Mouse (Mus musculus) midbrain, embryonic 11.5 days (tissue): Measurements from ENCODE around the gene Gm30083. TPM values are rescaled to one million over a fixed set of nuclear protein-coding genes. Genes with fewer than 3 reads are reported as not detected.

Experiments
- ATAC-seq: fragments of 200-750 bp; cut with Nextera tagmentation; 2 replicates; pipeline ENCODE4 v1.8.0; 2017; ENCODE audit warnings: moderate TSS enrichment, moderate library complexity; ENCODE audit not compliant: low FRiP score
- DNase-seq: peaks from one replicate; pipeline ENCODE4 v3.0.0; 2015; ENCODE audit warnings: low spot score; ENCODE audit errors: missing footprints
- H3K27ac ChIP-seq: fragments of 300-500 bp; sonication (generic); 2 replicates; pipeline ENCODE4 v1.5.1; 2014; ENCODE audit warnings: low read depth, low read length
- H3K27me3 ChIP-seq: fragments of 300-500 bp; sonication (generic); 2 replicates; pipeline ENCODE4 v1.6.1; 2014; ENCODE audit warnings: mild to moderate bottlenecking, low read length, moderate library complexity, mixed read lengths; ENCODE audit not compliant: control insufficient read depth, insufficient read depth
- H3K36me3 ChIP-seq: fragments of 300-500 bp; sonication (generic); 2 replicates; pipeline ENCODE4 v1.6.1; 2014; ENCODE audit warnings: mild to moderate bottlenecking, low read length, moderate library complexity, mixed read lengths; ENCODE audit not compliant: control insufficient read depth, insufficient read depth
- H3K4me1 ChIP-seq: fragments of 300-500 bp; sonication (generic); 2 replicates; pipeline ENCODE4 v1.6.1; 2014; ENCODE audit warnings: low read length; ENCODE audit not compliant: control insufficient read depth, insufficient read depth
- H3K4me2 ChIP-seq: fragments of 300-500 bp; sonication (generic); 2 replicates; pipeline ENCODE4 v1.6.1; 2014; ENCODE audit warnings: mild to moderate bottlenecking, moderate library complexity
- H3K4me3 ChIP-seq: fragments of 300-500 bp; sonication (generic); 2 replicates; pipeline ENCODE4 v1.5.1; 2014; ENCODE audit warnings: low read depth, low read length
- H3K9ac ChIP-seq: fragments of 300-500 bp; sonication (generic); 2 replicates; pipeline ENCODE4 v1.6.1; 2014; ENCODE audit warnings: low read length
- H3K9me3 ChIP-seq: fragments of 300-500 bp; sonication (generic); 2 replicates; pipeline ENCODE4 v1.6.1; 2016; ENCODE audit warnings: low read length; ENCODE audit not compliant: control insufficient read depth
- WGBS: fragments of 180-500 bp; shearing (Covaris S2); extraction: QIAGEN DNeasy Blood & Tissue Kit; methylation state at CpG from one replicate; pipeline ENCODE4 v1.1.7; 2014; 5-methylcytosine and 5-hydroxymethylcytosine counted together
- polyA plus RNA-seq: library from polyadenylated mRNA; unstranded; fragments of >200 nt; fragmentation: Nextera tagmentation; extraction: Ambion mirVana; gene quantifications from 2 replicates; pipeline ENCODE4 v1.2.1, GENCODE M21; 2014

Gene Gm30083
- polyA plus RNA-seq, 1 experiment from 2014 or later, result not detected

DNA sequence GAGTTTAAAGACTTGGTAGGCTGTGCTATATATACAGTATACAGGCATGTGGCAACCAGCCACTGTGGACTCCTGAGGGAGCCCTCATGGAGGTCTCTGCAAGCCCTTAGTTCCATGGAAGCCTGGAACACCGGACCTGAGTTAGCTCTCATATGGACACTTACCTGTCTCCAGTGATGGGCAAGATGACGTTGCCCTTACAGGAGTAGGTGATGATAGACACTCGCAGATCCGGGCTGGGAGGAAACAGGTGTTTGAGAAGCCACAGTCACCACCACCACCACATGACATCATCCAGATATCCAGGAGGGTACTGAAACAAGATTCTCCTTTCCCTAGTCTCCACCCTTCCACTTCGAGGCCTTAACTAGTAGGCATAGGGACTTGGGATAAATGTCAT lies 12.6 kb downstream of the Gm30083 start:
- DNase-seq (no peak), ATAC-seq (no peak)
- Histone ChIP-seq H3K4me3 (no peak overlapping the region), H3K4me2 (no peak overlapping the region), H3K27me3 (no peaks in the 10 kb centered on the region), H3K36me3 (no peaks in the 10 kb centered on the region), H3K4me1 (no peaks in the 10 kb centered on the region), H3K27ac (no peak overlapping the region), H3K9ac (no peak overlapping the region), H3K9me3 (no peaks in the 10 kb centered on the region)
- WGBS, result 85% methylated on average over 5 of the region's 5 CpGs

DNA sequence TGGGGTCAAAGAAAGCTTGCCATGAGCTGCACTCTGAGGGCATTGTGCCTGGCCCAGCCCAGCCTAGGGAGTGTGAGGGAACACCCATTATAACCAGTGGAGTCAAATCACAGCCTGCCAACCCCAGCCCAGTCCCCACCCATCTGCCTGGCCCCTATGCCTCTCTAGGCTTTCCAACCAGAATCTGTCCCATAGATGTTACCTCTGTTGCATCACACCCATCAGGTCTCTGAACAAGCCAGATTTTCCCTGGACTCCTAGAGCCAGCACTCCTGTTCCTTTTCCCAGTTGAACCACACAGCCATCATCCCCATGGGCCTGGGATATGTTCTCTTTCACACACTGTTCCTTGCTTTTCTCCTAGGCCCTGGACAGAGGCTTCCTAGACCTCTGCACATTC lies 13.5 kb downstream of the Gm30083 start:
- H3K27me3 ChIP-seq, result no peaks in the 10 kb centered on the region
- no peak overlapping the region for H3K4me3 ChIP-seq
- H3K36me3 ChIP-seq, result no peaks in the 10 kb centered on the region
- H3K27ac ChIP-seq, result no peak overlapping the region
- no peak overlapping the region for H3K4me2 ChIP-seq
- no peak for ATAC-seq
- H3K9me3 ChIP-seq, result no peaks in the 10 kb centered on the region
- DNase-seq, result no peak
- H3K9ac ChIP-seq, result no peak overlapping the region
- H3K4me1 ChIP-seq, result no peaks in the 10 kb centered on the region

DNA sequence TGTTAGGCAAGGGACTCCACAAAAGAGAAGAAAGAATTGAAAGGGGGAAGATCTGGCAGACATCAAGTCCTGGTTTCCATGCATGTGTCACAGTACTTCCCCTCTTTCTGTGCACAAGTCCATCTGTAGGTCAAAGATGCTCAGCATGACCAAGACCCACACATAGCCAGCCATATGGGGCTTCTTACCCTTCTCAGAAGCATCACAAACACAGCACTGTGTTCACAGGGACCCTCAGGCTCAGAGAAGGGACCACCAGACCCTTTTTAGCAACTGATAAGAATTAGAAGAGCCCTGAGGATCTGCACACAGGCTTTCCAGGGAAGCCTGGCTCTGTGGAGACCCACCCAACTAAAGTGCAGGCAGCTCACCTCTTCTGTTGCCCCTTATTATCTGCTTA lies 14.9 kb downstream of the Gm30083 start:
- H3K27me3 ChIP-seq, result no peaks in the 10 kb centered on the region
- H3K27ac ChIP-seq, result no peak overlapping the region
- no peaks in the 10 kb centered on the region for H3K36me3 ChIP-seq
- no peaks in the 10 kb centered on the region for H3K4me1 ChIP-seq
- no peak overlapping the region for H3K9ac ChIP-seq
- no peak for DNase-seq
- H3K9me3 ChIP-seq, result no peaks in the 10 kb centered on the region
- no peak overlapping the region for H3K4me2 ChIP-seq
- no peak for ATAC-seq
- no peak overlapping the region for H3K4me3 ChIP-seq

DNA sequence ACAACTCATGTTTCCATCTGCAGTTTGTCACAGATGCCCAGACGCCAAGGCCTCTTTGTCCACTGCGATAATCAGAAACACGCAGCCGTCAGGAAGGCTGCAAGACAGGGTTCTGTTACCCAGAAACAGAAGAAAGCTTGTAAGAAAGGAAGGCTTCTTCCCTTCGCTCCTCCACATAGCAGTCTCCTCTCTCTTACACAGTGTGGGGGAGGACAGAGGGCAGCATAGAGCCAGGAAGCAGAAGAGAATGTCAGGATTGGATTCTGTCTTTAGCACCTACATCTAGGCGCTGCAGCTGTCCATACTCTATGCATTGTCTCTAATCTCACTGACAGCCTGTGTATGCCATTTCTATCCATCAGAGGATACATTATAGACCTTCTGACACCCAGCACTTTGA lies 17.6 kb downstream of the Gm30083 start:
- no peak for DNase-seq
- WGBS, result 76% methylated on average over 6 of the region's 6 CpGs

DNA sequence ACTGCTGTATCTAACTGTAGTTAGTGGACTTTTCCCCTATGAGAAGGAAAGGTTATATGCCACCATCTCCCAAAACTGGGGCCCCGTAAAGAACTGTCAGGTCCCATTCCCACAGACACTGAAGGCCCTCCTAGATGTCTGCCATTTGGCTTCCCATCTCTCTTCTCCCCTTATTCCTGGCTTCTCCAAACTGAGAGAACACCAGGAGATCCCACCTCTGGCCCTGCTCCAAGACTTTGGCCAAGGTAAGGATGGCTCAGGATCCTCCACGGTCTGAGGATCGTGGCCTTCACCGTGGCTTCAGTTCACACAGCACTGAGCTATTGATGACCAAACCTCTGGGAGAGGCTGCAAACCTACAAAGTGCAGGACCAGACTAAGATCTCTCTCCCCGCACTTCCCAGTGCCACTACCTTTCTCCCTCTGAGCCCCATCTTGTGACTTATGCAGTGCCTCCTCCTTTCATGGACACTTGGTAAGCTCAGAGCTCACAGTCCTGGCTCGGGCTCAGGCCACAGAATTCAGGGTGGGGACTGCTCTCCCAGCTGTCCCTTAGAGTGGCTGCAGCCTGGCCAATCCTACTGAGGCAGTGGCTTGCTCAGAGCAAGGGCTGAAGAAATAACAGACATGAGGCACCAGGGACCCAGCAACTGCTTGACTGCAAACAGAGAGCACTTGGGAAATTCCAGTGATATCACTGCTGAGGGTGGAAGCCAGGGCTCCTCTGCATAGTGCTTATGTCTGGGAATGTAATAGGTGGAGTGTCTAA lies 21.3 kb downstream of the Gm30083 start:
- H3K9ac ChIP-seq, result no peak overlapping the region
- no peak for ATAC-seq
- no peaks in the 10 kb centered on the region for H3K4me1 ChIP-seq
- no peak overlapping the region for H3K27ac ChIP-seq
- WGBS, result 88% methylated on average over 6 of the region's 6 CpGs
- no peak overlapping the region for H3K4me2 ChIP-seq
- no peak overlapping the region for H3K4me3 ChIP-seq
- no peak for DNase-seq
- H3K9me3 ChIP-seq, result no peaks in the 10 kb centered on the region
- no peaks in the 10 kb centered on the region for H3K27me3 ChIP-seq
- no peaks in the 10 kb centered on the region for H3K36me3 ChIP-seq

More for the DNA sequence above, 17.6 kb downstream of the Gm30083 start:
- Histone ChIP-seq H3K4me2 (no peak overlapping the region), H3K27ac (no peak overlapping the region), H3K9ac (no peak overlapping the region), H3K4me1 (no peaks in the 10 kb centered on the region), H3K27me3 (no peaks in the 10 kb centered on the region), H3K9me3 (no peaks in the 10 kb centered on the region), H3K36me3 (no peaks in the 10 kb centered on the region), H3K4me3 (no peak overlapping the region)
- ATAC-seq, result no peak

DNA sequence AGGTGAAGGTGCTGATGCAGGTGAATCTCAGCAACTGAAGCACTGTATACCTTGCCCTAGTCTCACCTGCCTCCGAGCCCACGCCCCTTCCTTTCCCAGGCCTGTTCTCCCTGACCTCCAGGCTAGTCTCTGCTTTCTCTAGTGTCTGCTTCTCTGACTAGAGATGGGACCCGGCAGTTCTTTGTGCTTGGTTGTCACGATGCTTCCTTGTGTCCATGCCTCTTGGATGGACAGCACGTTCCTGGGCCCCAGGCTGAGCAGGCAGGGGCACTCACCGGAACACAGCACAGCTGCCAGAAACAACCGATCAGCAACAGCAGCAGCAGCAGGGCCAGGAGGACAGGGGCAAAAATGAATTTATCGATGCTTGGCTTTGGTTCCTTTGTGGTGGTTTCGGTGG lies 21.9 kb downstream of the Gm30083 start:
- WGBS, result 94% methylated on average over 9 of the region's 9 CpGs
- Histone ChIP-seq H3K4me3 (no peak overlapping the region), H3K27ac (no peak overlapping the region), H3K9me3 (no peaks in the 10 kb centered on the region), H3K27me3 (no peaks in the 10 kb centered on the region), H3K9ac (no peak overlapping the region), H3K4me1 (no peaks in the 10 kb centered on the region), H3K4me2 (no peak overlapping the region), H3K36me3 (no peaks in the 10 kb centered on the region)
- DNase-seq, result no peak
- no peak for ATAC-seq

DNA sequence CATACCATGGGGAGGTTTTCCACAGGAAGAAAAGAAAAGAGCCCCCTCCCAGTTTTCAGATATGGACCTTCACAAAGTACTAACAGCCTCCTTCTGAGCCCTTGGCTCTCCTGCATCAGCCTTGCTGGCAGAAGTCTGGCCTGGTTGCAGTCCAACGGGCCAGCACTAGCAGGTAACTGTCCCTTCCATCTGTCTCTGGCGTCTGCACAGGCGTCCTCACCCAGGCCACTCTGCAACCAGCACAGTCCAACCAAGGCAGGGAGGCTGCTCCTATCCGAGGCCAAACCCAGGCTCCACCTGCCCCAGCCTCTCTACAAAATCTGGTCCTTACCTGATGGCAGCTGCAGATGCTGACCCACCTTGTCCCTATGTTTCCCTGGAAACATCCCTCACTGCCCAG lies 23.0 kb downstream of the Gm30083 start:
- Histone ChIP-seq H3K4me3 (no peak overlapping the region), H3K9ac (no peak overlapping the region), H3K9me3 (no peaks in the 10 kb centered on the region), H3K27ac (no peak overlapping the region), H3K4me1 (no peaks in the 10 kb centered on the region), H3K36me3 (no peaks in the 10 kb centered on the region), H3K27me3 (no peaks in the 10 kb centered on the region), H3K4me2 (no peak overlapping the region)
- DNase-seq (no peak), ATAC-seq (no peak)
- 80% methylated on average over 4 of the region's 4 CpGs for WGBS

DNA sequence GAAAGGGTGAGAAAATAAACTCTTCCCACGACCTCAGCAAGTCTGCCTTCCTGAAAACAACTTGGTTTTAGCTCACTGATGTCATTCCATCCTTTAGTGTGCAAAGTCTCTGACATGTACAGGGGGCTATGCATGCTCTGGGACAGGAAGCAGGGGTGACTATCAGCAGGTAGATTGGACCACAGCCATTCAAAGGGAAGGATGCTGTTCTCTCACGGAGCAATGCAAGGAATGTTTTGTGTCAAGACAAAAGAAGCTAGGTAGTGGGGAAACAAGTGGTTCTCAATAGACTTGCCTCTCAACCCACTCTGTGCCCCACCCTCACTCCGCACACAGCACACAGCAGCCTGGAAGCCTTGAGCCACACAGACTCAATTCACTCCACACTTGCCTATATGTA lies 25.8 kb downstream of the Gm30083 start:
- no peaks in the 10 kb centered on the region for H3K9me3 ChIP-seq
- no peaks in the 10 kb centered on the region for H3K27me3 ChIP-seq
- DNase-seq (no peak), ATAC-seq (no peak)
- 63% methylated on average over 3 of the region's 3 CpGs for WGBS
- no peaks in the 10 kb centered on the region for H3K36me3 ChIP-seq
- H3K4me1 ChIP-seq, result no peaks in the 10 kb centered on the region
- H3K9ac ChIP-seq, result no peak overlapping the region
- no peak overlapping the region for H3K4me2 ChIP-seq
- no peak overlapping the region for H3K27ac ChIP-seq
- no peak overlapping the region for H3K4me3 ChIP-seq

DNA sequence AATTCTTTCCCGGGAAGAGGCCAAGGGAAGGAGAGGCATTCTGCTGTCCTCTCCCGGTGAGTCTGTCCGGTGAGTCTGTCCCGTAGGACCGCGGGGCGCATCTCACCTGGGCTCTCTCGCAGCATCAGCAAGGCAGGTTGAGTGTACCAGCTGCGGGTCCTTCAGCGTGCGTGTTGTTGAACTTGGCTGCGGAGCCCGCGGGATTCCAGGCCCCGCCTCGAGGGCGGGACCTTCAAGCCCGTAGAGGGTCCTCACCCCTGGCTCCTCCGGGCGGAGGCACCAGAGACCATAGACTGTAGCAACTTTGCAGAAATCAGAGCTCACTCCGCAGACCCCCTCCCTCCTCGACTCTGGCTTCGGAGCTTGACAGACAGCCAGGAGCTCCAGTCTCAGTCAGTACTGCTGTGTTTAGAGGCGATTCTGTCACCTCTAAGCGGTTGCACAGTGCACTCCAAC lies 36.4 kb downstream of the Gm30083 start, which contains the start of gene Zfp488:
Zfp488 (minus strand) TSS at position 161 of the 456 bp plus-strand sequence.
- H3K36me3 ChIP-seq, result no peaks in the 10 kb centered on the region
- H3K27ac ChIP-seq, result no peak within 1 kb of the TSS
- H3K9ac ChIP-seq, result peak within 1 kb of the TSS; percentile 45; the same call in 1 of the 2 replicates
- peak within 1 kb of the TSS; percentile 73 for H3K4me2 ChIP-seq
- H3K4me3 ChIP-seq, result peak within 1 kb of the TSS; percentile 34
- H3K27me3 ChIP-seq, result peaks cover 2% of the 10 kb centered on the region; the same call in 1 of the 2 replicates
- no peaks in the 10 kb centered on the region for H3K9me3 ChIP-seq
- DNase-seq (peak; percentile 90), ATAC-seq (peak; percentile 64)
- H3K4me1 ChIP-seq, result peaks cover 2% of the 10 kb centered on the region; the same call in 1 of the 2 replicates
- 5% methylated on average over 25 of the region's 25 CpGs for WGBS
